ENCODE assay signal across 11 mouse cellular contexts in the genomic region with DNA sequence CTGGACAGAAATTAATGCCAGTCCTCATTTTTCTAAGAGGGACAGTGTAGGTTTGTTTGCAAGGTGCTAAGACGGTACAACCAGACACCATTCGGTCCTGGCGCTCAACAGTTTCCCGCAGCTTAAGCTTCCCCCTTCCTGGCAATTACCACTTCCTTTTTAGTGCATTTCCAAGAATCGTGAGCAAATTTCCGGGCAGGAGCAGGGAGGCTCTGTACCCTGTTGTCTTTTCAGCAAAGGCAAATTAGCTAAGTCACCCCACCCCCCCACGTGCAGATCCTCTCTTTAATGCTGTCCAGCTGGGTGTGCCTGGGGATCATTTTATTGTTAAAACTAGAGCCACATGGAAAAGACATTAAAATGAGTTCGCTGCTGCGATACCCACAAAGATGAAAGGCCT.
DNase-seq lines count a peak whose midpoint lies in the region; ATAC-seq and TF ChIP-seq lines count a peak whose summit lies in the region.
"Had no signal": no experiment of that assay in that cellular context is flagged by ENCODE, and none has a peak within 500 bp of the region (broad histone marks: within the 10 kb centered on the region; RNA-seq: fewer than 3 reads in every experiment).

No protein-coding gene starts in this region.

- ATAC-seq in frontal cortex, adult (ENCODE audit: low TSS enrichment): peak; percentile 35; the same call in 1 of the 2 replicates
- ATAC-seq in midbrain, postnatal 0 days (ENCODE audit: low FRiP score): no peak

- no peaks in the 10 kb centered on the region for H3K9me3 ChIP-seq in midbrain, postnatal 0 days (ENCODE audit: low read length)

- H3K4me3 ChIP-seq in gastrocnemius, adult 2 months: peak overlapping the region; percentile 48
- H3K4me3 ChIP-seq in midbrain, postnatal 0 days (ENCODE audit: low read depth, low read length): no peak overlapping the region

- 38% methylated on average over 9 of the region's 9 CpGs for WGBS in midbrain, postnatal 0 days

- intact Hi-C loops in gastrocnemius, adult 2 months (cut with DNase I): no loop called here

- no peak overlapping the region for H3K9ac ChIP-seq in midbrain, postnatal 0 days (replicated peaks; ENCODE audit: low read length, poor library complexity, severe bottlenecking)

- DNase-seq in frontal cortex, adult 2 months (ENCODE audit: extremely low spot score in 1 of 2, low spot score in 1 of 2): no peak
- DNase-seq in gastrocnemius, adult 2 months: peak; percentile 58
- DNase-seq in kidney, postnatal 25 days: peak; percentile 9 to 55
- DNase-seq in lung, postnatal 4 days: peak; percentile 63 to 68
- no peak for DNase-seq in midbrain, postnatal 0 days (ENCODE audit: low spot score)
- no peak for DNase-seq in spleen, adult 18-20 months
- DNase-seq in layer of hippocampus, postnatal 25 days (ENCODE audit: extremely low spot score in 1 of 2, low spot score in 1 of 2): no peak
- DNase-seq: B cell, adult 2 months; cerebellum, adult 11 months; layer of hippocampus, adult 9-11 months had no signal

- H3K4me1 ChIP-seq in midbrain, postnatal 0 days (ENCODE audit: insufficient read depth, low read length): no peaks in the 10 kb centered on the region

- no peaks in the 10 kb centered on the region for H3K27me3 ChIP-seq in midbrain, postnatal 0 days (ENCODE audit: insufficient read depth, low read length)

- H3K4me2 ChIP-seq in midbrain, postnatal 0 days (ENCODE audit: low read depth, low read length, poor library complexity, severe bottlenecking): no peak overlapping the region

- TF ChIP-seq CTCF in gastrocnemius, adult 2 months (IDR thresholded peaks at IDR 0.05): no peak
- no peak for TF ChIP-seq CTCF in midbrain, postnatal 0 days (IDR thresholded peaks at IDR 0.05)

- H3K27ac ChIP-seq in gastrocnemius, adult 2 months: peak overlapping the region; percentile 72
- no peak overlapping the region for H3K27ac ChIP-seq in midbrain, postnatal 0 days (ENCODE audit: low read depth, low read length)

- no peaks in the 10 kb centered on the region for H3K36me3 ChIP-seq in midbrain, postnatal 0 days (ENCODE audit: insufficient read depth, low read length)

Comparison
In these comparisons a context has a peak if more than half of its experiments do, and no peak if none do; other contexts are left out.
1. DNase-seq: peak in gastrocnemius, adult 2 months (single experiment), kidney, postnatal 25 days (2 of 2) and lung, postnatal 4 days (2 of 2); none in frontal cortex, adult 2 months (0 of 2), midbrain, postnatal 0 days (single experiment), spleen, adult 18-20 months (0 of 2) and layer of hippocampus, postnatal 25 days (0 of 2).